Mouse (Mus musculus) large intestine, adult 2 months (tissue): ENCODE results near the gene Neu1. TPM values are rescaled to one million over a fixed set of nuclear protein-coding genes. Genes with fewer than 3 reads are reported as not detected.
"Not testable (repeated sequence)": the region's sequence is repeated elsewhere in the genome, so short reads cannot be mapped to it uniquely, and the experiment has no call there.

ENCODE experiments used
- DNase-seq: peaks from one replicate; pipeline ENCODE4 v3.0.0-alpha.2; 2012; ENCODE audit warnings: low read depth, low spot score
- WGBS: fragments of 180-500 bp; shearing (Covaris S2); methylation state at CpG from one replicate; pipeline ENCODE4 v1.1.7; 2018; 5-methylcytosine and 5-hydroxymethylcytosine counted together
- polyA plus RNA-seq: library from polyadenylated mRNA; depleted of rRNA; stranded (reverse); fragments of >200 nt; gene quantifications from 2 replicates; pipeline ENCODE4 v1.2.3, GENCODE M21; 2012

Gene Neu1
- polyA plus RNA-seq, 1 experiment, result 118 TPM

DNA sequence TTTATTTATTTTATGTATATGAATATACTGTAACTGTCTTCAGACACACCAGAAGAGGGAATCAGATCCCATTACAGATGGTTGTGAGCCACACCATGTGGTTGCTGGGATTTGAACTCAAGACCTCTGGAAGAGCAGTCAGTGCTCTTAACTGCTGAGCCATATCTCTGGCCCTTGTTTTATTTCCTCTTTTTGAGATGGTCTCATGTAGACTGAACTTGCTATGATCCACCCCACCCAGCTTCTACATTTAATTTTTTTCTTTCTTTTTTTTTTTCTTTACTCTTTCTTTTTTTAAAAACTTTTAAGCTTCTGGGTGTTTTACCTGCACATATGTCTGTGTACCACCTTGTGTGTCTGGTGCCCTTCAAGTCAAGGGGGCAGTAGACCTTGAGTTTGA, 30.2 kb upstream of the Neu1 start:
- DNase-seq, result not testable (repeated sequence)

DNA sequence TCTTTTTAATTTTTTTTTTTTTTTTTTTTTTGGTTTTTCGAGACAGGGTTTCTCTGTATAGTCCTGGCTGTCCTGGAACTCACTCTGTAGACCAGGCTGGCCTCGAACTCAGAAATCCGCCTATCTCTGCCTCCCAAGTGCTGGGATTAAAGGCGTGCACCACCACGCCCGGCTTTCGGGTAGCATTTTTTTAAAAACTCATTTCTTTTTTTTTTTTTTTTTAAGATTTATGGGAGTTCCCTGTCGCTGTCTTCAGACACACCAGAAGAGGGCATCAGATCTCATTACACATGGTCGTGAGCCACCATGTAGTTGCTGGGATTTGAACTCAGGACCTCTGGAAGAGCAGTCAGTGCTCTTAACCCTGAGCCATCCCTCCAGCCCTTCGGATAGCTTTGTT, 29.1 kb upstream of the Neu1 start:
- DNase-seq, result not testable (repeated sequence)
- 71% methylated on average over 9 of the region's 10 CpGs for WGBS

DNA sequence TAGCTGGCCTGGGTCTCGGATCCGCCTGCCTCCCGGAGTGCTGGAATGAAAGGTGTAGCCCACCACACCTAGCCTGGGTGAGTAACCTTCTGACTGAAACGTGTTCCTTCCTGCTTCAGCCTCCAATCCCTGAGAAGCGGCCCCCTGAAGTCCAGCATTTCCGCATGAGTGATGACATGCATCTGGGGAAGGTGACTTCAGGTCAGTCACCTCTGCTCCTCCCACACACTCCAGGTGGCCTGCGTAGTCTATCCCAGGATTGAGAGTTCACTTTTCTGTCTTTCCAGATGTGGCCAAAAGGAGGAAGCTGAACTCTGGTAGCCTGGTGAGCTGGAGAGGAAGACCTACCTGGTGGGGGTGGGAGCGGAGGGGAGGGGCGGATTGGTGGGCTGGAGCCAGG, 28.2 kb upstream of the Neu1 start:
- WGBS, result 88% methylated on average over 9 of the region's 9 CpGs
- DNase-seq, result no peak

DNA sequence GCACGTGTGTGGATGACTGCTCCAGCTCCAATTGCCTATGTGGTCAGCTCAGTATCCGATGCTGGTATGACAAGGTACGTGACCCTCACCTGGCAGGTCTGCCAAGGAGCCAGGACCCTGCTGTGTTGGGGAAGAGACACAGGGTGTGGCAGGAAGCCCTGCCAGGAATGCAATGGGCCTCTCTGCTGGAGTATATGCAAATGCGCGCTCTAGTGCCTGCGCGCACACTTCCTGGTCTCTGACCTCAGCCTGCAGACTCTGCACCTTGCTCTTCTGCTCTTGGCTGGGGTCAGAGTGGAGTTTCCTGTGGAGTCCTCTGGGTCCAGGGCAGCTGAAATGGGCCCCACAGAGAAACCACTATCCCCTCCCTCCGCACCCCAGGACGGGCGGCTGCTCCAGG, 20.1 kb upstream of the Neu1 start:
- DNase-seq, result no peak
- 47% methylated on average over 10 of the region's 10 CpGs for WGBS

DNA sequence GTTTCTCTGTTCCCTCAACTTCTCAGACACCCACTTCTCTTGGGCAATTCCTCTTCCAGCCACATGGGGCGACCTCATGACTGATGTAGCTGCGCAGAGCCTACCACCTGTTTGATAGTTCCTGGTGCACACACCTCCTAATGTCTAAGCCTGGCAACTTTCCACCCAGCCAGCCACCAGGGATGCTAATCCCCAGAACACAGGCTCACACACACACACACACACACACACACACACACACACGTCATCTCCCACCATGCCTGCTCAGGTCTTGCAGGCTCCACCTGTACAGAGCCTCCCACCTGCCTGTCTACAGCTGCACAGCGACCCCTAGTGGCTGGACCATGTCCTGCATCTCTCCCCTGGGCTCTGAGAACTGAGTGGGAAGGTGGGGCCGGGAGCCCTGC, 19.1 kb upstream of the Neu1 start:
- no peak for DNase-seq
- WGBS, result 23% methylated on average over 5 of the region's 5 CpGs

DNA sequence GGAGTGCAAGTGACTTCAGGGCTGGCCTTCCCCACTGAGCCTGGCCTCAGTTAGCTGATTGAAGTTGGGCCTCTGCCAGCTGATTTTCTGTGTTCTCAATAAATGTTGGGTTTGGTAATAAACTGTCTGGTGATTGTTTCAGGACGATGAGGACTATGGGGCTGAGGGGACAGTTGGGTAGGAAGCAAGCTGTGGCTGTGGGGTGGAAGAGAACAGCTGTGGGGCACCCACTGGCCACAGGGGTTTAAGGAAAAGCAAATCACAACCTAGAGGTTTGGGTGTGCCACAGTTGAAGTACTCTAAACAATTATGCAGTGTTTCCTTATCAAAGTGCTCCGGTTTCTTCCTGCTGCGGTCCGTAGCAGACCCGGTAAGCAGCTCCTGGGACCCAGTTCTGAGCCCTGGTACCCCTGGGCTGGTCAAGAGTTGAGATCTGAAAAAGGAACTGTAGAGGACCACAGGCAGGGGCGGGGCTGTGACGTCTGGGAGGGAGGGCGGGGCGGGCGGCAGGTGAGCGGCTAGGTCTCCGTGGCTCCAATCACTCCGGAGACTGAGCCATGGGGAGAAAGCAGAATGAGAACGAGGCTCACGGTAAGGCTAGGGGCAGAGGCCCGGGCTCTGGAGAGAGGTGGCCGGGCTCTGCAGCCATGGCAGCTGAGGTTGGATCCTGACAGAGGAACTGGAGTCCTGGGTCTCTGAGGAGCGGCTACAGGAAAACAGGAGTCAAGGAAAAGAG, 17.0 kb upstream of the Neu1 start, which contains the start of gene Slc44a4:
Slc44a4 (plus strand) TSS at position 537 of the 736 bp plus-strand sequence.
- 19% methylated on average over 18 of the region's 18 CpGs for WGBS
- DNase-seq, result no peak

DNA sequence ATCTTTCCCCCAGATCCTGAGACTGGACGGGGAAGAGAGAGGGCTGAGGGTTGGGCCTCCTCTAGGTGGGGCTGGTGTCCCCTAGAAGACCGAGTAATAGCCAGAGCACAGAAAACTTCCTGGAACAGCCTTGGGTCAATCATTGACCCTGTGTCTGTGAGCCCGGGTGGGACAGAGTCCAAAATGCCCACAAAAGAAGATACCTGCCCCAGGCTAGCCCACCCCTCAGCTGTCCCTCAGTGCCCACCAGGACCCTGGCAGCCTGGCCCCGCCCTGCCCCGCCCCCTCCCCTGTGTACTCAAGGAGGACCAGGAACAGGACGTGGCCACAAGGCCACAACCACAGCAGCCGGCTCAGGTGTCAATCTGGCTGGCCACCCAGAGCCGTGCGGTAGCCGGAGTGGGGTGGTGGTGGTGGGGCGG, 15.6 kb upstream of the Neu1 start:
- WGBS, result 14% methylated on average over 11 of the region's 11 CpGs
- DNase-seq, result no peak

DNA sequence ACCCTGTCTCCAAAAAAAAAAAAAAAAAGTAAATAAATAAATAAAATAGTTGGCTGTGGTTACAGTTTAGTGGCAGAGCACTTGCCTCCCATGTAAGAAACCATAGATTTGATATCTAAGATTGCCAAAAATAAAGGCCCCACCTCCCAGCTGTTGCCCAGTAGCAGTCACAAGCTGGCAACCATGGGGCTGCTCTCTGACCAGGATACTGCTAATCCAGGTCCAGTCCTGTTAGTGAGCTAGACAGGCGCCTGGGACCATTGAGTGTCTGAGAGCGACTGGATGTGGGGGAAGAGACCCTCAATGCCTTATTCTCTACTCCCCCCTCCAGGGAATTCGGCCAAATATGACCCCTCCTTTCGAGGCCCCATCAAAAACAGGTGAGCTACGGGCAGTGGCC, 14.7 kb upstream of the Neu1 start:
- no peak for DNase-seq
- 81% methylated on average over 5 of the region's 5 CpGs for WGBS

DNA sequence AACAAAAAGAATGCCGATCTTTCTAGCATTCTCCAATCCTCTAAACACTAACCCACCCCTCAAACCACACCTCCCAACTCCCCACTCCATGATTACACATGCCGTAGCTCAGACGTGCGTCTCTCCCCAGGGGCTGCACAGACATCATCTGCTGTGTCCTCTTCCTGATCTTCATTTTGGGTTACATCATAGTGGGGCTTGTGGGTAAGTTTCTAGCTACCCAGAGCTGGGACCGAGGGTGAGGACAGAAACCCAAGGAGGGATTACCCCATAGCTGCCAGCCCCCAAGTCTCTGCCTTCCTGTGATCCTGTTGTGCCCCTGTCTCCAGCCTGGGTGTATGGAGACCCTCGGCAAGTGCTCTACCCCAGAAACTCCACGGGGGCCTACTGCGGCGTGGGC, 13.9 kb upstream of the Neu1 start:
- DNase-seq, result no peak
- WGBS, result 74% methylated on average over 9 of the region's 9 CpGs

DNA sequence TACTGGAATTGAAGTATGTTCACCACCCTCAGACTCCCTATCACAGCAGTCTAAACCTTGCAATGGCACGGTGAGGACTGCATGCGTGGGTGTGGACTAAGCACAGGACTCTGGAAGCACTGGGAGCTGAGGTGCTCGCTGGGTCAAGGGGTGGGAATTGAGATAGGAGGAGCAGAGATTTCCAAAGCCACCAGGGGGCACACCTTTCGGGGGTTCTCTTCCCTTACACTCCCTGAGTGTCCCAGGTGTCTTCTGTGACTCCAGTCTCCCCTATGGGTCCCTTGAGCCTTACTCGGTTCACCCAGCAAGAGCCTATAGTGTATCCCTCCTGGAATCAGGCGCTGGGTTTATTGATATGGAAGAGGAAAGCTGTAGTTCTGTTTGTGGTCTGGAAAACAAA, 8.1 kb upstream of the Neu1 start:
- DNase-seq, result no peak
- WGBS, result 56% methylated on average over 6 of the region's 6 CpGs

DNA sequence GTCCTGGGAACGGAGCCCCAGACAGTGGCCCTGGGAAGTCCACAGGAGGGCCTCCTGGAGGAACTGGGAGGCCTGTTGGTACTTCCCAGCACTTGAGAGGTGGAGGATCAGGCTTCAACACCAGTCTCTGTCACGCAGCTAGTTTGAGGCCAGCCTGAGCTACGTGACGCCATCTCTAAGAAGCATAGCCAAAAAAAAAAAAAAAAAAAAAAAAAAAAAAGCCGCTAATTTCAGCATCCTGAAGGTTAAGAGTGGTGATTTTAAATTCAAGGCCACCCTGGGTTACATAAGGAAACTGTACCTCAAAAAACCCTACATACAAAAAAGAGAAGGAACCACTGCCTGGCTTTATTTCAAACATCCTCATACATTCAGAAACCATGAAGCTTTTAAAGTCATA, 6.8 kb upstream of the Neu1 start:
- no peak for DNase-seq

DNA sequence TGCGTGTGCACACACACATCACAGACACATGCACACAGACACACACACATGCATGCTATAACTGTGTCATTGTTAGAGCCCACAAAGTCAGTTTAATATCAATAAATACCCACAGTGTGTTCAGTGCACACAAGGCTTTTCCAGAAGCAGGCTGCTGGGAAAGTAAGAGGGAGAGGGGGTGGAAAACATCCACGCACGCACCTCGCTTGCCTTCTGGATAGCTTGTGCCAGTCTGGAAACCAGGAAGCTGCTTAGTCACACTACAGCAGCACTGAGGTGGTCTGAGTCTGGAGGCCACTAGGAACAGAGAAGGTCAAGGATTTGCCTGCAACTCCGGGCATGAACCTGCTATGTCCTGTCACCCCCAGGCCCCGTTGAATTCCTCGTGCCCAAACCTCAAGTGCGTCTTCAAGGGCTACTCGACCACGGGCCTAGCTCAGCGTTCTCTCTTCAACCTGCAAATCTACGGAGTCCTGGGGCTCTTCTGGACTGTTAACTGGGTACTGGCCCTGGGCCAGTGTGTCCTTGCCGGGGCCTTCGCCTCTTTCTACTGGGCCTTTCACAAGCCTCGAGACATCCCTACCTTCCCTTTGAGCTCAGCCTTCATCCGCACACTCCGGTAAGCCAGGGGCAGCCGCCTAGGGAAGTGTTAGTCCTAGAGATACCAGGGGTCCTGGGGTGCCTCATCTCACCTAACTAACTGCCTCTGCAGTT, 3.6 kb upstream of the Neu1 start:
- DNase-seq, result no peak
- WGBS, result 89% methylated on average over 18 of the region's 18 CpGs

More for the DNA sequence above, 6.8 kb upstream of the Neu1 start:
- WGBS, result 76% methylated on average over 5 of the region's 5 CpGs

DNA sequence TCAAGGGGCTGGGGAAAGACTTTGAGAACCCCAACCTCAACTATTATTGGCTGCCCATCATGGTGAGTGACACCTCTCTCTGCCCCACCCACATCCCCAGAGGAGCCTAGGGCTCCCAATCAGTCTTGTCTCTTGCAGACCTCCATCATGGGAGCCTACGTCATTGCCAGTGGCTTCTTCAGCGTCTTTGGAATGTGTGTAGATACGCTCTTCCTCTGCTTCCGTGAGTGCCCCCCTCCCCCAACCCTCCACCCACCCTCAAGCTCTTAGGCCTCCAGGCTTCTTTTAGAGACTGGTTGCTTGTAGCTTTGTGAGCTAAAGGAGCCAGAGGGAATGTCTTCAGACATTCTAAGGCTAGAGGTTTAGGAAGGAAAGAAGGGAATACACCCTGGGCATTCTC, 2.2 kb upstream of the Neu1 start:
- DNase-seq, result no peak
- WGBS, result 77% methylated on average over 4 of the region's 4 CpGs

DNA sequence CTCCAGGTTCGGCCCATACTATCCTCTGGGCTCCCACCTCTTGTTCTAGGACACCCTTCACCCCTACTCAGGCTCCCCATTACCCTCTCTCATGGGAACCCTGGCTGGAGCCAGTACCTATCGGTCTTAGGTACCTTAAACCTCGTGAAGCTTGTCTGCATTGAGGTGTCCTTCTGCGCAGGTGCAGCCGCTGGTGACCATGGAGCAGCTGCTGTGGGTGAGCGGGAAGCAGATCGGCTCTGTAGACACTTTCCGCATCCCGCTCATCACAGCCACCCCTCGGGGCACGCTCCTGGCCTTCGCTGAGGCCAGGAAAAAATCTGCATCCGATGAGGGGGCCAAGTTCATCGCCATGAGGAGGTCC, 664 bp downstream of the Neu1 start:
- 4% methylated on average over 14 of the region's 14 CpGs for WGBS
- no peak for DNase-seq

DNA sequence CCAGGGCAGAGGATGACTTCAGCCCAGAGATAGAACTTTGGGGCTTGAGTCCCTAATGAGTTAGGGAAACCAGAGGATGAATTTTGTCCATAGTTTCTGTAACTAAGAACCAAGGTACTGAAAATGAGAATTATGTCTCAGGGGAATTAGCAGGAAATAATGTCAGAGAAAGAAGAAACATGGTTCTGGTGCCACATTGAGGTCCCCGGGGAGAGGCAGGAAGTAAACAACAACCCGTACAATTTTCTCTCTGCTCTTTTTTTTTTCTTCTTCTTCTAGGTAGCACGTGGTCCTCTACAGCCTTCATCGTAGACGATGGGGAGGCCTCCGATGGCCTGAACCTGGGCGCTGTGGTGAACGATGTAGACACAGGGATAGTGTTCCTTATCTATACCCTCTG, 1.2 kb downstream of the Neu1 start:
- WGBS, result 43% methylated on average over 8 of the region's 8 CpGs
- no peak for DNase-seq

DNA sequence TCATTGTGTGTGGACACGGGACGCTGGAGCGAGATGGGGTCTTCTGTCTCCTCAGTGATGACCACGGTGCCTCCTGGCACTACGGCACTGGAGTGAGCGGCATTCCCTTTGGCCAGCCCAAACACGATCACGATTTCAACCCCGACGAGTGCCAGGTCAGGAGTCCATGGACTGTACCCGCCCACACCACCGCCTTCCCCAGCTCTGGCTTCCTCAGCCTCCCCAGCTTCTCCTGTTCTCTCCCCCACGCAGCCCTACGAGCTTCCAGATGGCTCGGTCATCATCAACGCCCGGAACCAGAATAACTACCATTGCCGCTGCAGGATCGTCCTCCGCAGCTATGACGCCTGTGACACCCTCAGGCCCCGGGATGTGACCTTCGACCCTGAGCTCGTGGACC, 3.0 kb downstream of the Neu1 start:
- 75% methylated on average over 24 of the region's 24 CpGs for WGBS
- no peak for DNase-seq

DNA sequence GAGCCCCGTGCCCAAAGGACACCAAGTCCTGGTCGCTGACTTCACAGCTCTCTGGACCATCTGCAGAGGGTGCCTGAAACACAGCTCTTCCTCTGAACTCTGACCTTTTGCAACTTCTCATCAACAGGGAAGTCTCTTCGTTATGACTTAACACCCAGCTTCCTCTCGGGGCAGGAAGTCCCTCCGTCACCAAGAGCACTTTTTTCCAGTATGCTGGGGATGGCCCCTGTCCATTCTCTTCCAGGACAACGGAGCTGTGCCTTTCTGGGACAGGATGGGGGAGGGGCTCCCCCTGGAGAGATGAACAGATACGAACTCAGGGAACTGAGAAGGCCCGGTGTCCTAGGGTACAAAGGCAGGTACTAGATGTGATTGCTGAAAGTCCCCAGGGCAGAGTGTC, 3.8 kb downstream of the Neu1 start:
- 68% methylated on average over 8 of the region's 8 CpGs for WGBS
- DNase-seq, result no peak

DNA sequence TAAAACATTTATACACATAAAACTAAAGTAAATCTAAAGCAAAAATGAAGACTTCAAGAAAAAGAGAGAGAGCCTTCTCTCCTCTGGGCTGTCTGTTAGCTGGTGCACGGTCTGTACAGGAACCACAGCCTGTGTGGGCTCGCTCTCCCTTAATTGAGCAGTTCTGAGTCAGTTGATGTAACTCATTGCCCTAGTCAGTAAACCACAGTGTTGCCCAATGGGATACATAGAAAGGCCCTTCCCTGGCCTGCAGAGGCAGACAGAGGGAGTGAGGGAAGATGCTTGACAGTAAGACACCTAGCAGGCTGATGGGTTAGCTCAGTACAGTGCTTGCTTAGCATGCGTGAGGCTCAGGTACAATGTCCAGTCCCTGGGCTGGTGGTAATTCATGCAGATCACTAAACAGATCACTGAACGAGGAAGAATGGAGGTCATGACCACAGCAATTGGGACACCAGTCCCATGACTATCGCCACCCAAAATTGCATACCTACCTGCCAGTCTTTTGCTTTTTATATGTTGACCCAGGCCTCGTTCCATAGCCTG, 7.0 kb downstream of the Neu1 start:
- no peak for DNase-seq
- 70% methylated on average over 6 of the region's 6 CpGs for WGBS

DNA sequence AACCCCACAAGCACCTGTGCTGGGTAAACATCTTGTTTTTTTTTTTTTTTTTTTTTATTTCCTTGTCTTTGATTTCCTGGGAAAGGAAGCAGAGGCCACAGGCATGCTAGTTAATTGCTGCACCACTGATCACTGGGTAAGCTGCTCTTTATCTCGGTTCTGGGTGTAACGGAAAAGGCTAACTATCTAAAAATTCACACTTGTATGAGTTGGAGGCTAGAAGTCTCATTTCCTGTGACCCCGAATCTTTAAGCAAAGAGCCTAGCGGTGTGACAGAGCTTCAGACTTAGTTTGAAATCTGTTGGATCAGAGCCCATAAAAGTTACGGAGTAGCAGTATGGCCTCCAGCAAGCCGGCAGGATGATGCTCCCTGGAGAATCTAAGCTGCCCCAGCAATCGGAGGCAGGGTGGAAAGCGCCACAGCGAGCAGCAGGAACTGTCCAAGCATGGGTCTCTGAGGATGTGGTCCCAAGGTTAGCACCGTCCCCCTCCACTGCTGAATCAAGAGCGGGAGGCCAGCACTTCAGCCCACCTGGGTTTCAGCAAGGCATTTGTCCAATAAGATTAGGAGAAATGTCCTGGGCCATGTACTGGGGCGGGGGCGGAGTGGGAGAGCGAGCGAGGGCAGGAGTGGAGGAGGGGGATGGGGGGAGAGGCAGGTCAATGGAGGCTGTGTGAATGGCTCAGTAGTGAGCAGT, 10.4 kb downstream of the Neu1 start:
- WGBS, result 23% methylated on average over 15 of the region's 15 CpGs
- no peak for DNase-seq

DNA sequence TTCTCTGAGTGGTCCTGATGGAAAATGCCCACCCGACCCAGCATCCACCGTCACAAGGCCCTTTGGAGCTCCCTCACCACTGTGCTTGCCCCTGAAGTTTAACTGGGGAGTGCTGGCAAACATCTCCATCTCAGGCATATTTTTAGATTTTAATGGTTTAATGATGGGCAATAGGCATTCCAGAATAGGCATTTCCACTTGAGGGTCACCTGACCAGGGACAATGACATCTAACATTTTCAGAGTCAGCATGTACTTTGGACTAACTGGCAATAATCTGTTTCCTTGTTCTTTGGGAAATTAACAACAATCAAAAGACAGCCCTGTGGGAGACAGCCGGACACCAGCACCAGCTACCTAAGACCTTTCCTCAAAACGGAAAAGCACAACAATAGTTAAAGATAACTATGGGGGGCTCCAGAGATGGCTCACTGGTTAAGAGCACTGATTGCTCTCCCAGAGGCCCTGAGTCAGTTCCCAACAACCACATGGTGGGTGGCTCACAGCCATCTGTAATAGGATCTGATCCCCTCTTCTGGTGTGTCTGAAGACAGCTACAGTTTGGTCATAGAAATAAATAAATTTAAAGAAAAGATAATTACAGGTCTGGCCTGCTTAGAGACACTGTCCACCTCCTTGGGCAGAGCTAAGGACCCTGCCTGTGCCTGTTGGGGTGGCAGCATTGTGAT, 12.2 kb downstream of the Neu1 start:
- DNase-seq, result no peak
- 43% methylated on average over 4 of the region's 4 CpGs for WGBS
